Mouse (Mus musculus): ENCODE data around the gene Zfp871. TPM values are rescaled to one million over a fixed set of nuclear protein-coding genes. Genes with fewer than 3 reads are reported as not detected.
"Not testable (repeated sequence)": the region's sequence is repeated elsewhere in the genome, so short reads cannot be mapped to it uniquely, and the experiment has no call there.

Zfp871 gene
- total RNA-seq, 2 experiments from 2014 or later = 22.2 to 39.1 TPM

DNA sequence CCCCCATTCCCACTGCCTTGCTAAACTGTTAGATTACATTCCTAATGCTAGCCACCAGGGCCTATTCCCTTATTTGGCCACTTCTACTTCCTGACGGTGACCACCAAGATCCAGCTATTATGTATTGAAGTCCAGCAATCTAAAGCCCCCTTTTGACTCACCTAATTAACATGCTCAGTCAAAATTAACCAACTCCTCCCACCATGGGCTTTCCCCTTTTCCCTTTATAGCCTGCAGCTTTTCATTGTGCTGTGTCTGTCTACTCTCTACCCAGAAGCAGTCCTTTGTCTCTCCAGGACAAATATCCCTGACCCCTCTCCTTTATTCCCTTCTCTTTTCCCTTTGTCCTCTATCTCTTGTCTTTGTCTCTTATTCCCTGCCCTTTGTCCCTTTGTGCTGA, 47.0 kb downstream of the Zfp871 start:
- no peak for ATAC-seq (replicated peaks; ENCODE audit: poor library complexity)

DNA sequence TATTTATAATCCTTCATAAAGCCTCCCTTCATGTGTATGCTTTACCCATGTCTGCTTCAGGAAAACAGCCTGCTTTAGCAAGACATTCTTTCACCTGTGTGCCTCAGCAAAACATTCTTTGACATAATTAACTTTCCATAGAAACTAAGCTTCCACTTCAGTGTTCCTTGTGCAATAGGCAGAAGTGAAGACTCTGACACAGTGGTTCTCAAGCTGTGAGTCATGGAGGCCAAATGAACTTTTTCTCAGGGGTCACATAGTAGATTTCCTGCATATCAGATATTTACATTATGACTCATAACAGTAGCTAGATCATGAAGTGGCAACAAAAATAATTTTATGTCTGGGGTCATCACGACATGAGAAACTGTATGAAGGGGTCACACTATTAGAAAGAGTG, 49.7 kb downstream of the Zfp871 start:
- ATAC-seq (replicated peaks; ENCODE audit: poor library complexity) = no peak

DNA sequence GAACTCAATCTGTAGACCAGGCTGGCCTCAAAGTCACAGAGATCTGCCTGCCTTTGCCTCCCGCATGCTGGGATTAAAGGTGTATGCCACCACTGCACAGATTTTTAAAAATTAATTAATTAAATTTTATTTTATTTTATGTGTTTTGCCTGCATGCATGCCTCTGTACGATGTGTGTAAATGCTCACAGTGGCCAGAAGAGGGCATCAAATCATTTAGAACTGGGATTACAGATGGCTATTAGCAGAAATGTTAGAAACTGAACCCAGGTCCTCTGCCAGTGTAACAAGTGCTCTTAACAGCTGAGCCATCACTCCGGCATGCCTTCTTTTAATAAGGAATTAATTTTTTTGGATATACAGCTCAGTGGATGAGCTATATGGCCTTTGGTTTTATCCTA, 59.1 kb downstream of the Zfp871 start:
- ATAC-seq (replicated peaks; ENCODE audit: poor library complexity) = peak; percentile 42; the same call in 1 of the 2 replicates

DNA sequence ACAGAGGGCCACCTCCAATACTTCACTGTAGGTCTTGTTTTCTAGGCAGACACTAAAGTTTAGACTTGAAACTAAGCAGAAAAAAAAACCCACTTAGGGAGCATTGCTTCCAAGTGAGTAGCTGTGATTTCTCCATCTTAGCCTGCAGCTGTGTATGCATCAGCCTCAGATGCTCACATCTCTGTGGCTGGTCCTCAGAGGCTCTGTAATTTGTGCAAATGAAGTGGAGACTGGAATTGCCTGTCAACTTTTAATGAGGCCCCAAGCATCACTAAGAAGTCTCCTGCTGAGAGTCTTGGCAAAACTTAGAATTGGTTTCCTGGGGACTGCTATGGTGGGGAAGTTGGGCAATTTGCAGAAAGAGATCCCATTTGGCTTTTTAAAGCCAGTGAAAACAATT, 61.7 kb downstream of the Zfp871 start:
- ATAC-seq (replicated peaks; ENCODE audit: poor library complexity) = not testable (repeated sequence)

DNA sequence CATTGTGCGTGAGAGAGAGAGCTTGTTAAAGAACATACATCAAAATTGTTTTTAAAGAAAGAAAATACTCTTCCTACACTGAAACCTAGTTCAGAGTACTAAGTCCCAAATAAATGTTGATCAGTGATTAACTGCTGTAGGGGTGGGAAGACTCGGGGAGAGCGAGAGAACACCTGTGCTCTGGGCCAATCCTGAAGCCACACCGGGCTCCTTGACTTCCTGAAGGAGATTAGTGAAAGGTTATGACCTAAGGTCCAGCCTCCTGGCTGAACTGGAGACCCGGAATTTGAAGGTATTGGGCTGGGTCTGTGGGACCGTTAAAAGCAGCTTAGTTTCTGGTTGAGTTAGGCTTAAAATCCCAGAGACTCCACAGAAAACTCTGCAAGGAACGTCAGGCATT, 65.3 kb downstream of the Zfp871 start:
- ATAC-seq (replicated peaks; ENCODE audit: poor library complexity) = no peak

DNA sequence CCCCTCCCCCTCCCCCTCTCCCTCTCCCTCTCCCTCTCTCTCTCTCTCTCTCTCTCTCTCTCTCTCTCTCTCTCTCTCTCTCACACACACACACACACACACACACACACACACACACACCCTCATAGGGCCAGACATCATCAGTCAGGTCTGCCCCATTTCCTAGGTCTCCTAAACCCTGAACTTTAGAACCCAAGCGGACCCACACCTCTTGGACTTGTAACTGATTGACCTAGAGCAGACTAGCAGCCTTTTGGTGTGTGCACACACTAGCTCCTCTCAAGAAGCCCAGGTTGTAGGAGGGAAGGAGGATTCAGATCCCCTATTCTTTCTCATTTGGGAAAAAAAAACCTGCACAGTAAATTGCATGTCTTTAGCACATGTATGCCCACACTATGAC, 65.9 kb downstream of the Zfp871 start:
- not testable (repeated sequence) for ATAC-seq (replicated peaks; ENCODE audit: poor library complexity)

Other genes with a start within 250 kb of the Zfp871 start
- not detected in 2 replicates for gene Cyp4f37, start 167.0 kb downstream of the Zfp871 start, total RNA-seq (2015)
- gene Cyp4f37, start 167.0 kb downstream of the Zfp871 start, total RNA-seq (2017) = not detected in 2 replicates
- gene Cyp4f40, start 129.4 kb downstream of the Zfp871 start, total RNA-seq (2015) = not detected in 2 replicates
- gene Cyp4f40, start 129.4 kb downstream of the Zfp871 start, total RNA-seq (2017) = not detected in 2 replicates
- gene Cyp4f15, start 102.7 kb downstream of the Zfp871 start, total RNA-seq (2015) = not detected in 2 replicates
- not detected in 2 replicates for gene Cyp4f15, start 102.7 kb downstream of the Zfp871 start, total RNA-seq (2017)
- not detected in 2 replicates for gene Zfp811, start 21.6 kb upstream of the Zfp871 start, total RNA-seq (2015)
- gene Zfp811, start 21.6 kb upstream of the Zfp871 start, total RNA-seq (2017) = not detected in 2 replicates
- gene Zfp799, start 42.0 kb upstream of the Zfp871 start, total RNA-seq (2015) = 4.9 and 7.9 TPM in 2 replicates
- 3.5 and 8.3 TPM in 2 replicates for gene Zfp799, start 42.0 kb upstream of the Zfp871 start, total RNA-seq (2017)
- gene Zfp870, start 103.4 kb upstream of the Zfp871 start, total RNA-seq (2015) = 3.6 and 4.1 TPM in 2 replicates
- 2.0 and 2.8 TPM in 2 replicates for gene Zfp870, start 103.4 kb upstream of the Zfp871 start, total RNA-seq (2017)
- gene Cyp4f14, start 129.1 kb upstream of the Zfp871 start, total RNA-seq (2015) = not detected in 2 replicates
- gene Cyp4f14, start 129.1 kb upstream of the Zfp871 start, total RNA-seq (2017) = not detected in 2 replicates
- gene Cyp4f13, start 159.1 kb upstream of the Zfp871 start, total RNA-seq (2015) = 8.9 and 11.2 TPM in 2 replicates
- 2.3 and 5.0 TPM in 2 replicates for gene Cyp4f13, start 159.1 kb upstream of the Zfp871 start, total RNA-seq (2017)
- gene Zfp472, start 177.5 kb upstream of the Zfp871 start, total RNA-seq (2015) = 19.2 and 23.1 TPM in 2 replicates
- 19.1 and 20.9 TPM in 2 replicates for gene Zfp472, start 177.5 kb upstream of the Zfp871 start, total RNA-seq (2017)
- gene Zfp952, start 204.8 kb upstream of the Zfp871 start, total RNA-seq (2015) = 5.9 TPM in 2 replicates
- gene Zfp952, start 204.8 kb upstream of the Zfp871 start, total RNA-seq (2017) = 8.4 and 10.2 TPM in 2 replicates
- 5.7 and 9.8 TPM in 2 replicates for gene Zfp763, start 245.1 kb upstream of the Zfp871 start, total RNA-seq (2015)
- gene Zfp763, start 245.1 kb upstream of the Zfp871 start, total RNA-seq (2017) = 5.6 and 8.1 TPM in 2 replicates

All from megakaryocyte progenitor cell, adult 5-6 weeks (primary cell).